Mouse (Mus musculus): Measurements from ENCODE around the gene AI837181.

GRCm38 (mm10) chr19:5410641-5411040, 14.3 kb upstream of the AI837181 start:
- TF ChIP-seq CTCF (IDR thresholded peaks at IDR 0.05) (no peak), EP300 (IDR thresholded peaks at IDR 0.05) (no peak)

All from lung, postnatal 0 days (tissue).